Mouse (Mus musculus) embryonic facial prominence, embryonic 15.5 days (tissue): ENCODE results near the gene Mccc1. TPM values are rescaled to one million over a fixed set of nuclear protein-coding genes. Genes with fewer than 3 reads are reported as not detected.

Source experiments
- ATAC-seq: fragments of 200-750 bp; cut with Nextera tagmentation; 2 replicates; pipeline ENCODE4 v1.8.0; 2017; ENCODE audit warnings: low read depth, moderate TSS enrichment; ENCODE audit not compliant: insufficient number of reproducible peaks, low FRiP score, low TSS enrichment
- H3K27ac ChIP-seq: fragments of 300-500 bp; sonication (generic); replicated peaks from 2 replicates; pipeline ENCODE4 v1.5.1; 2015; ENCODE audit warnings: mild to moderate bottlenecking, inconsistent platforms
- H3K27me3 ChIP-seq: fragments of 300-500 bp; sonication (generic); 2 replicates; pipeline ENCODE4 v1.6.1; 2015; ENCODE audit warnings: inconsistent platforms
- H3K36me3 ChIP-seq: fragments of 300-500 bp; sonication (generic); 2 replicates; pipeline ENCODE4 v1.6.1; 2015; ENCODE audit warnings: mild to moderate bottlenecking, inconsistent platforms
- H3K4me1 ChIP-seq: fragments of 300-500 bp; sonication (generic); 2 replicates; pipeline ENCODE4 v1.6.1; 2015; ENCODE audit warnings: inconsistent platforms
- H3K4me2 ChIP-seq: fragments of 300-500 bp; sonication (generic); replicated peaks from 2 replicates; pipeline ENCODE4 v1.6.1; 2015; ENCODE audit warnings: mild to moderate bottlenecking, inconsistent platforms
- H3K4me3 ChIP-seq: fragments of 300-500 bp; sonication (generic); replicated peaks from 2 replicates; pipeline ENCODE4 v1.5.1; 2015; ENCODE audit warnings: mild to moderate bottlenecking, inconsistent platforms
- H3K9ac ChIP-seq: fragments of 300-500 bp; sonication (generic); 2 replicates; pipeline ENCODE4 v1.6.1; 2015; ENCODE audit warnings: inconsistent platforms
- H3K9me3 ChIP-seq: fragments of 300-500 bp; sonication (generic); replicated peaks from 2 replicates; pipeline ENCODE4 v1.6.1; 2016; ENCODE audit warnings: inconsistent platforms
- WGBS: fragments of 180-500 bp; shearing (Covaris S2); methylation state at CpG from one replicate; pipeline ENCODE4 v1.1.7; 2015; 5-methylcytosine and 5-hydroxymethylcytosine counted together
- polyA plus RNA-seq: library from polyadenylated mRNA; unstranded; fragments of >200 nt; fragmentation: Nextera tagmentation; extraction: Ambion mirVana; gene quantifications from 2 replicates; pipeline ENCODE4 v1.2.1, GENCODE M21; 2015

Gene Mccc1
- polyA plus RNA-seq, 1 experiment from 2014 or later: 32.1 TPM

- Histone ChIP-seq H3K4me1 (0 out of 2 replicates have a peak, but pooled peaks cover 3% of the 10 kb centered on the region), H3K4me2 (no peak overlapping the region), H3K27ac (no peak overlapping the region), H3K9ac (no peak overlapping the region), H3K36me3 (peaks cover 12% of the 10 kb centered on the region; the same call in 1 of the 2 replicates), H3K4me3 (no peak overlapping the region), H3K27me3 (no peaks in the 10 kb centered on the region), H3K9me3 (no peaks in the 10 kb centered on the region)
- ATAC-seq: no peak
- 61% methylated on average over 11 of the region's 11 CpGs for WGBS
Observed at GRCm38 (mm10) chr3:35994552-35995531, 5.6 kb downstream of the Mccc1 start.

- no peak overlapping the region for H3K4me3 ChIP-seq
- H3K4me1 ChIP-seq: no peaks in the 10 kb centered on the region
- H3K9ac ChIP-seq: no peak overlapping the region
- H3K36me3 ChIP-seq: peaks cover 26% of the 10 kb centered on the region; the same call in 1 of the 2 replicates
- WGBS: 85% methylated on average over 7 of the region's 7 CpGs
- H3K4me2 ChIP-seq: no peak overlapping the region
- ATAC-seq: no peak
- no peaks in the 10 kb centered on the region for H3K27me3 ChIP-seq
- H3K9me3 ChIP-seq: no peaks in the 10 kb centered on the region
- H3K27ac ChIP-seq: no peak overlapping the region
Observed at GRCm38 (mm10) chr3:35990715-35991114, 9.8 kb downstream of the Mccc1 start.

- H3K4me2 ChIP-seq: no peak overlapping the region
- ATAC-seq: no peak
- no peak overlapping the region for H3K9ac ChIP-seq
- no peaks in the 10 kb centered on the region for H3K9me3 ChIP-seq
- 81% methylated on average over 6 of the region's 6 CpGs for WGBS
- H3K4me3 ChIP-seq: no peak overlapping the region
- peaks cover 36% of the 10 kb centered on the region for H3K36me3 ChIP-seq
- H3K27ac ChIP-seq: no peak overlapping the region
- H3K4me1 ChIP-seq: no peaks in the 10 kb centered on the region
- H3K27me3 ChIP-seq: no peaks in the 10 kb centered on the region
Observed at GRCm38 (mm10) chr3:35988031-35988430, 12.4 kb downstream of the Mccc1 start.

- Histone ChIP-seq H3K9me3 (no peaks in the 10 kb centered on the region), H3K9ac (no peak overlapping the region), H3K27me3 (no peaks in the 10 kb centered on the region), H3K36me3 (peaks cover 44% of the 10 kb centered on the region), H3K4me2 (no peak overlapping the region), H3K4me1 (no peaks in the 10 kb centered on the region), H3K27ac (no peak overlapping the region), H3K4me3 (no peak overlapping the region)
- 88% methylated on average over 6 of the region's 6 CpGs for WGBS
- no peak for ATAC-seq
Observed at GRCm38 (mm10) chr3:35986266-35986665, 14.2 kb downstream of the Mccc1 start.

GRCm38 (mm10) chr3:35973551-35973950 is 26.9 kb downstream of the Mccc1 start:
- H3K4me1 ChIP-seq: no peaks in the 10 kb centered on the region
- no peaks in the 10 kb centered on the region for H3K9me3 ChIP-seq
- H3K36me3 ChIP-seq: peaks cover 53% of the 10 kb centered on the region
- no peak overlapping the region for H3K4me3 ChIP-seq
- no peaks in the 10 kb centered on the region for H3K27me3 ChIP-seq
- no peak for ATAC-seq
- 69% methylated on average over 7 of the region's 7 CpGs for WGBS
- no peak overlapping the region for H3K27ac ChIP-seq
- H3K4me2 ChIP-seq: no peak overlapping the region
- no peak overlapping the region for H3K9ac ChIP-seq

- H3K4me2 ChIP-seq: no peak overlapping the region
- H3K4me1 ChIP-seq: no peaks in the 10 kb centered on the region
- no peak overlapping the region for H3K4me3 ChIP-seq
- no peak overlapping the region for H3K27ac ChIP-seq
- H3K9me3 ChIP-seq: no peaks in the 10 kb centered on the region
- WGBS: 84% methylated on average over 4 of the region's 4 CpGs
- ATAC-seq: no peak
- no peak overlapping the region for H3K9ac ChIP-seq
- peaks cover 50% of the 10 kb centered on the region for H3K36me3 ChIP-seq
- no peaks in the 10 kb centered on the region for H3K27me3 ChIP-seq
Observed at GRCm38 (mm10) chr3:35972985-35973384, 27.5 kb downstream of the Mccc1 start.

GRCm38 (mm10) chr3:35971149-35971548 is 29.3 kb downstream of the Mccc1 start:
- ATAC-seq: no peak
- WGBS: 94% methylated on average over 12 of the region's 12 CpGs

GRCm38 (mm10) chr3:35970441-35970840 is 30.0 kb downstream of the Mccc1 start:
- Histone ChIP-seq H3K9me3 (no peaks in the 10 kb centered on the region), H3K4me1 (no peaks in the 10 kb centered on the region), H3K27me3 (no peaks in the 10 kb centered on the region), H3K9ac (no peak overlapping the region), H3K27ac (no peak overlapping the region), H3K4me2 (no peak overlapping the region), H3K36me3 (peaks cover 26% of the 10 kb centered on the region), H3K4me3 (no peak overlapping the region)
- 86% methylated on average over 4 of the region's 4 CpGs for WGBS
- no peak for ATAC-seq

More at GRCm38 (mm10) chr3:35971149-35971548, 29.3 kb downstream of the Mccc1 start:
- Histone ChIP-seq H3K27ac (no peak overlapping the region), H3K4me1 (no peaks in the 10 kb centered on the region), H3K27me3 (no peaks in the 10 kb centered on the region), H3K4me2 (no peak overlapping the region), H3K36me3 (peaks cover 33% of the 10 kb centered on the region), H3K9ac (no peak overlapping the region), H3K9me3 (no peaks in the 10 kb centered on the region), H3K4me3 (no peak overlapping the region)

- H3K36me3 ChIP-seq: peaks cover 25% of the 10 kb centered on the region
- H3K27me3 ChIP-seq: no peaks in the 10 kb centered on the region
- no peak overlapping the region for H3K4me3 ChIP-seq
- WGBS: 87% methylated on average over 8 of the region's 8 CpGs
- H3K4me1 ChIP-seq: no peaks in the 10 kb centered on the region
- H3K9ac ChIP-seq: no peak overlapping the region
- no peak overlapping the region for H3K4me2 ChIP-seq
- no peak for ATAC-seq
- H3K27ac ChIP-seq: no peak overlapping the region
- no peaks in the 10 kb centered on the region for H3K9me3 ChIP-seq
Observed at GRCm38 (mm10) chr3:35967366-35967921, 33.0 kb downstream of the Mccc1 start.

- Histone ChIP-seq H3K9ac (no peak overlapping the region), H3K27me3 (no peaks in the 10 kb centered on the region), H3K36me3 (peaks cover 22% of the 10 kb centered on the region), H3K4me1 (no peaks in the 10 kb centered on the region), H3K27ac (no peak overlapping the region), H3K4me2 (no peak overlapping the region), H3K9me3 (no peaks in the 10 kb centered on the region), H3K4me3 (no peak overlapping the region)
- WGBS: 83% methylated on average over 2 of the region's 2 CpGs
- no peak for ATAC-seq
Observed at GRCm38 (mm10) chr3:35966493-35966892, 34.0 kb downstream of the Mccc1 start.

GRCm38 (mm10) chr3:35964928-35965327 is 35.5 kb downstream of the Mccc1 start:
- H3K27ac ChIP-seq: no peak overlapping the region
- no peaks in the 10 kb centered on the region for H3K9me3 ChIP-seq
- no peak overlapping the region for H3K4me3 ChIP-seq
- 74% methylated on average over 4 of the region's 4 CpGs for WGBS
- H3K27me3 ChIP-seq: no peaks in the 10 kb centered on the region
- no peak overlapping the region for H3K4me2 ChIP-seq
- H3K9ac ChIP-seq: no peak overlapping the region
- H3K4me1 ChIP-seq: no peaks in the 10 kb centered on the region
- peaks cover 29% of the 10 kb centered on the region for H3K36me3 ChIP-seq
- ATAC-seq: no peak
